10 mouse cellular contexts compared by ENCODE assay signal in genomic region chr1:191911067-191911668, GRCm38 (mm10). TPM values are rescaled to one million over a fixed set of nuclear protein-coding genes. Genes with fewer than 3 reads are reported as not detected.
DNase-seq lines count a peak whose midpoint lies in the region; ATAC-seq and TF ChIP-seq lines count a peak whose summit lies in the region.
"Had no signal": no experiment of that assay in that cellular context is flagged by ENCODE, and none has a peak within 500 bp of the region (broad histone marks: within the 10 kb centered on the region; RNA-seq: fewer than 3 reads in every experiment).

No protein-coding gene starts in this region.

- no peak overlapping the region for H3K9ac ChIP-seq in heart, embryonic 15.5 days
- H3K9ac ChIP-seq in midbrain, embryonic 14.5 days (replicated peaks; ENCODE audit: low read length), result no peak overlapping the region
- no peak overlapping the region for H3K9ac ChIP-seq in intestine, postnatal 0 days (ENCODE audit: low read depth, low read length)
- H3K9ac ChIP-seq in stomach, embryonic 14.5 days (replicated peaks; ENCODE audit: low read depth, low read length), result no peak overlapping the region

- peaks cover 11% of the 10 kb centered on the region; the same call in 1 of the 2 replicates for H3K36me3 ChIP-seq in heart, embryonic 15.5 days
- peaks cover 11% of the 10 kb centered on the region; the same call in 1 of the 2 replicates for H3K36me3 ChIP-seq in midbrain, embryonic 14.5 days (ENCODE audit: control insufficient read depth, insufficient read depth, low read length)
- peaks cover 34% of the 10 kb centered on the region for H3K36me3 ChIP-seq in midbrain, embryonic 10.5 days
- H3K36me3 ChIP-seq in intestine, postnatal 0 days (ENCODE audit: control insufficient read depth, insufficient read depth), result peaks cover 10% of the 10 kb centered on the region
- peaks cover 6% of the 10 kb centered on the region; the same call in 1 of the 2 replicates for H3K36me3 ChIP-seq in stomach, embryonic 14.5 days (ENCODE audit: control insufficient read depth, insufficient read depth, low read length)

- no peaks in the 10 kb centered on the region for H3K9me3 ChIP-seq in heart, embryonic 15.5 days (replicated peaks)
- no peaks in the 10 kb centered on the region for H3K9me3 ChIP-seq in midbrain, embryonic 14.5 days (ENCODE audit: control insufficient read depth, low read length)
- no peaks in the 10 kb centered on the region for H3K9me3 ChIP-seq in midbrain, embryonic 10.5 days (replicated peaks)
- no peaks in the 10 kb centered on the region for H3K9me3 ChIP-seq in intestine, postnatal 0 days (ENCODE audit: control insufficient read depth)
- H3K9me3 ChIP-seq in stomach, embryonic 14.5 days (ENCODE audit: control insufficient read depth, low read depth, low read length), result no peaks in the 10 kb centered on the region

- H3K27ac ChIP-seq in heart, embryonic 15.5 days, result 0 out of 2 replicates have a peak overlapping the region, but pooled peaks have one; percentile 5
- H3K27ac ChIP-seq in midbrain, embryonic 14.5 days (replicated peaks; ENCODE audit: low read depth, low read length), result no peak overlapping the region
- no peak overlapping the region for H3K27ac ChIP-seq in midbrain, embryonic 10.5 days (replicated peaks)
- H3K27ac ChIP-seq in intestine, postnatal 0 days (ENCODE audit: low read depth, low read length), result peak overlapping the region; percentile 50; the same call in 1 of the 2 replicates
- H3K27ac ChIP-seq in stomach, embryonic 14.5 days (ENCODE audit: low read length), result no peak overlapping the region

- peak overlapping the region; percentile 29 for H3K4me2 ChIP-seq in heart, embryonic 15.5 days
- peak overlapping the region; percentile 14 for H3K4me2 ChIP-seq in midbrain, embryonic 14.5 days (ENCODE audit: low read length)
- peak overlapping the region; percentile 50 for H3K4me2 ChIP-seq in intestine, postnatal 0 days (replicated peaks; ENCODE audit: low read depth)
- H3K4me2 ChIP-seq in stomach, embryonic 14.5 days (replicated peaks; ENCODE audit: low read depth, low read length), result peak overlapping the region; percentile 8; the same call in 1 of the 2 replicates

- 62% methylated on average over 3 of the region's 3 CpGs for WGBS in heart, embryonic 15.5 days
- 89% methylated on average over 3 of the region's 3 CpGs for WGBS in midbrain, embryonic 14.5 days
- WGBS in midbrain, embryonic 10.5 days, result 85% methylated on average over 3 of the region's 3 CpGs
- 49% methylated on average over 3 of the region's 3 CpGs for WGBS in intestine, postnatal 0 days
- WGBS in stomach, embryonic 14.5 days, result 57% methylated on average over 3 of the region's 3 CpGs

- no peak overlapping the region for H3K4me3 ChIP-seq in heart, embryonic 15.5 days
- no peak overlapping the region for H3K4me3 ChIP-seq in midbrain, embryonic 14.5 days (replicated peaks; ENCODE audit: low read depth, low read length)
- no peak overlapping the region for H3K4me3 ChIP-seq in midbrain, embryonic 10.5 days
- 0 out of 2 replicates have a peak overlapping the region, but pooled peaks have one; percentile 7 for H3K4me3 ChIP-seq in intestine, postnatal 0 days (ENCODE audit: low read depth, low read length)
- no peak overlapping the region for H3K4me3 ChIP-seq in stomach, embryonic 14.5 days (ENCODE audit: low read depth, low read length)

- peaks cover 36% of the 10 kb centered on the region for H3K4me1 ChIP-seq in heart, embryonic 15.5 days (replicated peaks)
- H3K4me1 ChIP-seq in midbrain, embryonic 14.5 days (ENCODE audit: control insufficient read depth, insufficient read depth, low read length), result peaks cover 35% of the 10 kb centered on the region
- H3K4me1 ChIP-seq in midbrain, embryonic 10.5 days, result peaks cover 48% of the 10 kb centered on the region
- H3K4me1 ChIP-seq in intestine, postnatal 0 days (replicated peaks; ENCODE audit: control insufficient read depth, insufficient read depth, low read length), result 0 out of 2 replicates have a peak, but pooled peaks cover 6% of the 10 kb centered on the region
- H3K4me1 ChIP-seq in stomach, embryonic 14.5 days (ENCODE audit: control insufficient read depth, insufficient read depth, low read length), result peaks cover 38% of the 10 kb centered on the region

- H3K27me3 ChIP-seq in heart, embryonic 15.5 days, result no peaks in the 10 kb centered on the region
- H3K27me3 ChIP-seq in midbrain, embryonic 14.5 days (ENCODE audit: control insufficient read depth, insufficient read depth, low read length), result no peaks in the 10 kb centered on the region
- no peaks in the 10 kb centered on the region for H3K27me3 ChIP-seq in midbrain, embryonic 10.5 days (ENCODE audit: low read depth, poor library complexity, severe bottlenecking)
- H3K27me3 ChIP-seq in intestine, postnatal 0 days (replicated peaks; ENCODE audit: control insufficient read depth, insufficient read depth, low read length), result no peaks in the 10 kb centered on the region
- H3K27me3 ChIP-seq in stomach, embryonic 14.5 days (ENCODE audit: control insufficient read depth, insufficient read depth, low read length), result no peaks in the 10 kb centered on the region

- TF ChIP-seq CTCF in intestine, postnatal 0 days (IDR thresholded peaks at IDR 0.05; ENCODE audit: low read depth), result no peak

- ATAC-seq in heart, embryonic 15.5 days (replicated peaks; ENCODE audit: insufficient number of reproducible peaks, insufficient read depth, low FRiP score, low read depth), result no peak
- no peak for ATAC-seq in midbrain, embryonic 14.5 days (ENCODE audit: low FRiP score, low TSS enrichment)
- ATAC-seq in intestine, postnatal 0 days, result no peak
- no peak for ATAC-seq in stomach, embryonic 14.5 days (ENCODE audit: insufficient number of reproducible peaks, insufficient read depth, low FRiP score, low read depth)

- DNase-seq in heart, postnatal 4 days, result no peak
- no peak for DNase-seq in midbrain, embryonic 14.5 days
- no peak for DNase-seq in midbrain, embryonic 10.5 days (ENCODE audit: low spot score)
- no peak for DNase-seq in B cell, adult 2 months
- no peak for DNase-seq in right cerebral cortex, postnatal 10 days (ENCODE audit: low spot score in 2 of 2)
- DNase-seq: gastrocnemius, postnatal 14 days; layer of hippocampus, adult 9-11 months had no signal

RNA-seq across cellular contexts. Expression of gene Slc30a1, which starts 4.6 kb away (rescaled TPM):
- polyA plus RNA-seq in heart, embryonic 15.5 days (2015; fragmentation: Nextera tagmentation; extraction: Ambion mirVana), result 2.5 and 2.6 TPM in 2 replicates
- total RNA-seq in heart, postnatal 4 days (2021), result 10 to 100 TPM; 25.1 to 29.4 TPM
- polyA plus RNA-seq in midbrain, embryonic 14.5 days (2014; fragmentation: Nextera tagmentation; extraction: Ambion mirVana), result 2.3 and 2.9 TPM in 2 replicates
- 1.2 and 1.3 TPM in 2 replicates for polyA plus RNA-seq in midbrain, embryonic 10.5 days (2016; fragmentation: Nextera tagmentation; extraction: Ambion mirVana)
- polyA plus RNA-seq in intestine, postnatal 0 days (2015; fragmentation: Nextera tagmentation; extraction: Ambion mirVana), result 11.6 and 12.8 TPM in 2 replicates
- polyA plus RNA-seq in stomach, embryonic 14.5 days (2014; fragmentation: Nextera tagmentation; extraction: Ambion mirVana), result 1.5 and 1.7 TPM in 2 replicates

Comparison
In these comparisons a context has a peak if more than half of its experiments do, and no peak if none do; other contexts are left out.
1. H3K27ac ChIP-seq: peak in heart, embryonic 15.5 days (single experiment) and intestine, postnatal 0 days (single experiment); none in midbrain, embryonic 14.5 days (single experiment), midbrain, embryonic 10.5 days (single experiment) and stomach, embryonic 14.5 days (single experiment).
2. Peak in every context shown above with its lines, with median percentiles within 50 percentile points of each other: H3K4me2 ChIP-seq.